Mouse (Mus musculus) spleen, adult 12 weeks (tissue): Measurements from ENCODE around the gene Atp5h.

Experiments
- DNase-seq: peaks from one replicate; pipeline ENCODE4 v3.0.0; 2022; ENCODE audit warnings: low spot score

The Atp5h gene

DNA sequence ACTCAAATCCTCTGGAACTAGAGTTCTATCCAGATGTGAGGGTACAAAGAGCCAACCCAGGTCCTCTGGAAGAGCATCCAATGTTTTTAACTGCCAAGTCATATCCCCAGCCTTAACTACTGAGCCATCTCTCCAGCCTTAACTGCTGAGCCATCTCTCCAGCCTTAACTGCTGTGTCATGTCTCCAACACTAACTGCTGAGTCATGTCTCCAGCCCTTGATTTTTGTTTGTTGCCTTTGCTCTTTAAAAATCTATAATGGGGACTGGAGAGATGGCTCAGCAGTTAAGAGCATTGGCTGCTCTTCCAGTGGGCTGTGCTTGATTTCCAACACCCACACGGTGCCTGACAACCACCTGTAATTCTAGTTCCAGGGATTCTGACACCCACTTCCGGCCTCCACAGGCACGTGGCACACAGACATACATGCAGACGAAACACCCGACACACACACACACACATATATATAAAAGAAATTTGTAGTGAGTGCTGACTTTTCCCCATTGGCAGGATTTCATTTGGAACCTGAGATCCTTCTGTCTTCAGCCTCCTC lies 17.9 kb upstream of the Atp5h start:
- no peak for DNase-seq

DNA sequence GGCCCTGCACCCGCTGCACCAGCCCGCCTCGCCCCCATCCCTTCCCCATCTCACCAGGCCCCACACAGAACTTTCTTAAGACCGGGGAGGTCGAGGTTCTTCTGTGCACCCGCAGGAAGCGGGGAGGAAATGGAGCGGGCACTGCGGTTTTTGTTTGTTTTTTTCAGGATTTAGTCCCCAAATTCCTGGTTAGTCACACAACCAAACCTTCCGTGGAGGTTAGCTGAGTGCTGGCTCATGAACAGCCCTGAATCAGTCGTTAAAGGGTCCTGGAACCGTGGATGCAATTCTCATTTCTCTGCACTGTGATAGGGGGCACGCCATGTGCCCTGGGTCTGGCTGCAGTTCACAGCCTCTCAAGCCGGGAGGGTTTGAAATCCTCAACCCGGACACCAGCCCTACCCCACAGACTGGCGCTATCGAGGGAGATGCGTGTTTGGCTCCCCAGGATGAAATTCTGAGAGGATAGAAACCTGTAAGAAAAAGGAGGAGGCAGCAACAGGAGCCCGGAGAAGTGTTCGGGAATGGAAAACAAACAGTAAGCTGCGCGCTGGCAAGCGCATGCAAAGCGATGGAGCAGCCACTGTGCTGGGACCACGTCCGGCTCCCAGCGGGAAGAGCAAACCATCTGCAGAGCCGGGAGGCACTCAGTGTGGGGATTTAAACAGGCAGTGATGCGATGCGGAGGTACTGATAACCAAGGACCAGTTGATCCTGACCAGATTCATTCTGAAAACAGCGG lies 16.0 kb upstream of the Atp5h start:
- DNase-seq: no peak

DNA sequence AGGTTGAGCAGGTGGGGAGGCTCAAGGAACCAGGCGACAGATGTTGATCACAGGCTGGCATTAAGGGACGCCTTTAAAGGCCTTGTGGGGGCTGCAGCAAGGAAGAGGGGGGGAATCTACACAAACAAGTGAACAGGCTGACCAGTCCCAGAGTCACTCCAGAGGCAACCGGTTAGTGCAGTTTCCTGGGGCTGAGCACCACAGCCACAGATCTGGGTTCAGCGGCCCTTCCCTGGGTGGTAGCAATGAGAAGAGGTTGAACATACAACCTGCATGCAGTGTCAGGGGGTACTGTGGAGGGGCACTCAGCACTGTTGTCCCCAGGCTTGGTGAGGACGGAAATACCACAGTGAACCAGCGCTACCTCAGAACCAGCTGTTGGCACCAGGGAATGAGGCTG lies 13.6 kb upstream of the Atp5h start:
- DNase-seq: no peak

DNA sequence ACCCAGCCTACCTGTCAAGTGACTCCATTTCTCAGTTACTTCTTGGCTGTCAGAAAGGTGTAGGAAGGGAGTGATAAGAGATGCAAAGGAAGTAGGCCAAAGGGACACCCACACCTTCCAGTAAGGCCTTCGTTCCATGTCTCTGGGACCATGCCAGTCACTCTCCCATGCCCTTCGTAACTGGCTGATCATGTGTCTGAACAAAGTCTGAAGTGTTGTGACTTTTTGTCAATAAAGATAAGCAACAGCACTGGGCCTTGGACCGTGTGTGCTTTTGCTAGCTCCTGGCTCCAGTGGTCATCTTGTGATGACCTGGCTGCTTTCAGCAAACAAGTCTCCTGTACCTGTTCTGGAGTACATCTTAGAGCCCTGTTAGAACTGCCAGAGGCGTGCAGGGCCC lies 13.1 kb upstream of the Atp5h start:
- DNase-seq: no peak

DNA sequence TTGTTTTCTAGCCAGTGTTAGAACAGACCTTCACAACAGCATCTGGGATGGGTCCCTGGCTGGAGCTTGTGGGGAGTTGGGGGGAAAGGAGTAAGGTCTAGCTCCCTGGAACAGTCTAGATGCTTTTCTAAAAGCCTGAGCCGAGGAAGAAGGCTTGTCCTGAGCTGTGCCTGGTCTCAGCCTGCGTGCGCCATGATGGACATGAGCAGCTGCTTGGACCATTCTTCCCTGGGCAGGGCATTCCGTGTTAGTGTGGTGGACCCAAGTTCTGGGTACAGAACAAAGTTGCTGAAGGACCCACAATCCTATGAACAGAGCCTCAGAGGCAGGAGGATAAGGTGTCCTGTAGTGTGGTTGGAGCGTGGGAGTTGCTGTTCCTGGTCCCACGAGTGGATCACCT lies 10.8 kb upstream of the Atp5h start:
- no peak for DNase-seq

DNA sequence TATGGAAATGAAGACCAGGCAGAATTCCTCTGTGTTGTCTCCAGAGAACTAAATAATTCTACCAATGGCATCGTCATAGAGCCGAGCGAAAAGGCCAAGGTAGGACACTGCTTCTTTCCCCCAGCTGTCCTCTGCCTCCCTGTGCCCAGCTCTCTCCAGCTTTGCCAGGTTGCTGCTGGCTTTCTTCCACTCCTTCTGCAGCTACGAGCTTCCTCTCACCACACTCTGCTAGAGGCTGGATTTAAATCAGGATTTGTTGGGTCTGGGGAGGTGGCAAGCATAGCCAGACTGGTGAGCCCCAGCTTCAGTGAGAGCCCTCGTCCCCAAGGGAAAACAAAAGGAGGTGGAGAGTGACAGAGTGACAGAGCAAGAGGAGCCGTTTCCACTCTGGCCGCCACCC lies 9.5 kb upstream of the Atp5h start:
- DNase-seq: no peak

DNA sequence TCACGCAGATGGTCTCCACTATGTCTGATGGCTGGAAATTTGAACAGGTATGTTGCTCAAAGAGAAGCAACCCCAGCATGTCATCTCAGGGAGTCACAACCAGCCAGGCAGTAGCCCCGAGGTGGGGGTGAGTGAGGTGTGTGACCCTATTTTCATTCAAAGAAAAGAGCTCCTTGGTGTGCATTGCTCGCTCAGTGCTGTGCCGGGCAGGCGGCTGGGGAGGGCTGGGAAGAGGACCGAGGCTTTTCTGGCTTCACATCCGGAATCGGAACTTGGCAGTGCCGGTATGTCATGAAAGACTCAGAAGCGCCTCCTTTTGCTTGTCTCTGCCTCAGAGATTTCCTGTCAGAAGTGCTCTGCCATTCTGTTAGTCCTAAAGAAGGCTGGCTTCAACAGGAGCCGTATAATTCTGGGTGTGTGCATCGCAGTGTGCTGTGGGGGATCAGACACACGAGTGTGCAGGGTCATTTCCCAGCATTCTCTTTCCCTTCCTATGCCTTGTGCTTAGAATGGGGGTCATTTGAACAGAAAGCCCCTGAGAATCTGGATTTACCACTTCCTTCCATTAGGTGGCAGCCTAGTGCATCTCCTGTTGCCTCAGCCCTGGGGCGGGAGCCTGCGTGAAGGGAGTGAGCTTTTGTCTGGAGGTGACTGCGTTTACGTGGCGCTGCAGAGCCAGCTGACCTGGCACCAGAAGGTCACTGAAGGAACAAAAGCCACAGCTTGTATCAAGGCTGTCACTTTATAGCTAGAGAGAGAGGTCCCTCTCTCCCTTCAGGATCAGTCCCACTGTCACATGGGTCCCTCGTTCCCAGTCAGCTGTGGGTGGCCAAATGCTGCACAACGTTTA lies 7.9 kb upstream of the Atp5h start:
- peak; percentile 33 for DNase-seq

DNA sequence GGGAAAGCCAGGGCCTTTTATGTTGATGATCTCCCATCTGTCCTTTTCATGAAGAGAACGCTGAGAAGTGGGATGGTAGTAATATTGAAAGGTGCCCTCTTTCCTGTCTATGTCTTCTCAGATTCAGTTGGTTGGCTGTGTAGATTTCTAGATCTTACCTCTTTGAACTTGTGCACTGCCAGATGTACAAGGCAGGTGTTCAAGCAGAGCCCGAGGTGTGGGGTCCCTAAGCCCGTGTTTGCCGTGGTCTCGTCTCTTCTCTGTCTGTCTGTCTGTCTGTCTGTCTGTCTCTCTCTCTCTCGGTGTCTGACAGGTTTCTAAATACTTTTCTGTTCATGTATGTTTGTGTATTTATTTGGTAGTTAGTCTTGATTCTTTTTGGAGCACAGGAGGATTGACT lies 5.9 kb upstream of the Atp5h start:
- no peak for DNase-seq

DNA sequence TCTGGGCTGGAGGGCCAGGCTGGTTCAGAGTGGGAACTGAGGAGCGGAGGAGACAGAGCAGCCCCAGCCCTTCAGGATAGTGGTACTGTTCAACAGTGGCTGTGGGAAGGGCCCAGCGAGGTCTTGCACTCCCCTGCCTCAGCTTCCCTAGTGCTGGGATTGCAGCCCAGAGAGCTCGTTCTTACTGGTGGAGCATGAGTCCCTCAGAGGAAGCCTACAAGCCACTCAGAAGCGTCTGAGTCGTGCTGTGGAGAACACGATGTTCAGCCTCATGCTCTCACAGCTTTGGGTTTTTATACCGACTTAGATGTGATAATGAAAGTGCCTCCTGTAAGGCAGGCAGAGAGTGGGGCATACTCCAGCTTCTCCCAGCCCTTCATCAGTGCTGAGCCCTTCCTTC lies 4.9 kb upstream of the Atp5h start:
- DNase-seq: no peak

DNA sequence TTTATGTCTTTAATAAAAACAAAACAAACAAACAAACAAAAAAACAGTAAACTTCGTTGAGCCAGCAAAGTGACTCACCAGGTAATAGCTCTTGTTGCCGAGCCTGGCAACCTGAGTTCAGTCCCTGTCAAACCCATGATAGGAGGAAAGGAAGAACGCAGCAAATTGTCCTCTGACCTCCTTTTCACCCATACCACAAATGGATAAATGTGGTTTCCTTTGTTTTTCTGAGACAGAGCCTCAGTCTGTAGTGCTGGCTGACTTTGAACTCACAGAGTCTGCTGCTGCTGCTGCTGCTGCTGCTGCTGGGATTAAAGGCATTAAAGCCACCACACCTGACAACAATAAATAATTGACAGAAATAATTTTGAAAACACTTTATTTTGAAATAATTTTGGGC lies 3.3 kb upstream of the Atp5h start:
- DNase-seq: no peak

DNA sequence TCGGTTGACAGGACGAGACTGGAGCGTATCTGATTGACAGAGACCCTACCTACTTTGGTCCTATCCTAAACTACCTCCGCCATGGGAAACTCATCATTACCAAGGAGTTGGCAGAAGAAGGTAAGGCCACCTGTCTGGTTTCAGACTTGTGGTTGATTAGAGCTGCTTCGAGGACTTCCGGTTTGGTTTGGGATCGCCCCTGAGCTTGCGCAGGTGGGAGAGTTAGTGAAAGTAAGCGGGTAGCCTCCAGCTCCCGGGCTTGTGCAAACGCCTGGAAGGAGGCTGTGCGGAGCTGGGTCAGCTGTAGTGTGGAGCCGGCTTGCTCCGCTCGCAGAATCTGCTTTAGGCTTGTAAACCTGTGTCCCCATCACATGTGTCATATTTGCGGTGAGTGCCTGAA lies 2.2 kb upstream of the Atp5h start:
- DNase-seq: no peak

DNA sequence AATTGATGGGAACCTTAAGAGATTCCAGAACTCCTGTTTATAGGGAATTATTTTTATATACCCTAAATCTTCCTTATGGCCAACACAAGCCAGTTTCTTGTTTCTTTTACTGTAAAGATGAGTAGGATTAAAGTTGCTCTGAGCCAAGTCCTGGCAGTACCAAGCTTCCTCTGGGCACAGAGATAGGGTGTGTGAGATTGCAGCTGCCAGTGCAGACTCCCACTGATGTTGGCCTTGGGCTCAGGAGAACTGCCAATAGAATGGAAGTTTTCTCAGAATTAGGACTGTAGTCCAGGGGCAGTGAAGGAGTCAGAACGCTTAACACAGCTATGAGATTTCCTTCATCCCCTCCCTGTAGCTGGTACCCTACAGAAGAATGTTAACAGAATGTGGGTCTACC lies 1.6 kb upstream of the Atp5h start:
- no peak for DNase-seq

DNA sequence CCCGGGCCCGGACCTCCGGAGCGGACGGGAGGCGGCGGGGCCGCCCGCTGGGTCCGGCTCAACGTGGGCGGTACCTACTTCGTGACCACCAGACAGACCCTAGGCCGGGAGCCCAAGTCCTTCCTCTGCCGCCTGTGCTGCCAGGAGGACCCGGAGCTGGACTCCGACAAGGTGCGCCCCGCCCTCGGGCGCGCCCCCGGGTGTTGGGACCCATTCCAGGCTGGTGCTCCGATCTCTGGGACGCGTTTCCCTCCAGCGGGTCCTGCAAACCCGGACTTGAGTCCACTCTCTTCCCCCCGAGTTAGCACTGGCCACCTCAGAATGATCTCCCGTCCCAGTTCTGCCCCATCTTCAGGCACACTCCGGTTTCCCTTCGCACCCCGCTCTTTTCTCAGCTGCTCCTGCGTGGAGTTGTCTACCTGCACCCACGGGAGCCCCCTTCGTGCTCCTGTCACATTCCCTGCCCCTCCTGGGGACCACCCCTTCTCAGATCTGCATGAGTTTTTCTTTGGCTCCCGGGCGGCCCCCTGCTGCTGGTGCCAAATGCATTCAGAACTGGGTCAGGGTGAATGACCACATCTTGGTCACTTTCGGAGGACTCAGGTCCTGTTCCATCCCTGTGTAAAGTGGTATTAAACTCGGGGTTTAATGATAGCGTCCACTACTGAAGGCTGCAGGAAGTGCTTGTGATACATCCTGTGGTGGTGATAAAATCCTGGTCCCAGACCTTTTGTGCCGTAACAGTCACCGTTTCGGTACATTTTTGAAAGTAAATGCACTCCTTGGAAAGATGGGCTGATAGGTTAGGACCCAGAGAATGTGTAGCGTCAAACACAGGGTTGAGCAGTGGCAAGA lies 801 bp upstream of the Atp5h start:
- peak; percentile 46 for DNase-seq

DNA sequence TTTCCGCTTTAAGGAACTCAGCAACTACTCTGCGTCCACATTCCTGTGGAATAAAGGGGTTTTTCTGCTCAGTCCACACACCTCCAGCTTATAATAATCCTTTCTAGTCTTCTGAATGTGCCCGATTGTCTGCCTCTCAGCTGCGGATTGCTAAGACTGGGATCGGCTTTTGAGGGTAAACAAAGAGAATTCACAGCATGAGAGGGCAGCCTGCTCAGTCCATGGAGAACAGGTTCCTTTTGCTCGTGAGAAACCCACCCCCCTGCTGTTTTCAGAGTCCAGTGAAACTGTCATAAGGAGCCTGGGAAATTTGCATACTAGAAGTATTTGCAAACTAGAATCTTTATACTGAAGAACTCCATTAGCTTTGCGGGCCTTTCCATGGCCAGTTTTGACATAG lies 10.2 kb downstream of the Atp5h start:
- no peak for DNase-seq

DNA sequence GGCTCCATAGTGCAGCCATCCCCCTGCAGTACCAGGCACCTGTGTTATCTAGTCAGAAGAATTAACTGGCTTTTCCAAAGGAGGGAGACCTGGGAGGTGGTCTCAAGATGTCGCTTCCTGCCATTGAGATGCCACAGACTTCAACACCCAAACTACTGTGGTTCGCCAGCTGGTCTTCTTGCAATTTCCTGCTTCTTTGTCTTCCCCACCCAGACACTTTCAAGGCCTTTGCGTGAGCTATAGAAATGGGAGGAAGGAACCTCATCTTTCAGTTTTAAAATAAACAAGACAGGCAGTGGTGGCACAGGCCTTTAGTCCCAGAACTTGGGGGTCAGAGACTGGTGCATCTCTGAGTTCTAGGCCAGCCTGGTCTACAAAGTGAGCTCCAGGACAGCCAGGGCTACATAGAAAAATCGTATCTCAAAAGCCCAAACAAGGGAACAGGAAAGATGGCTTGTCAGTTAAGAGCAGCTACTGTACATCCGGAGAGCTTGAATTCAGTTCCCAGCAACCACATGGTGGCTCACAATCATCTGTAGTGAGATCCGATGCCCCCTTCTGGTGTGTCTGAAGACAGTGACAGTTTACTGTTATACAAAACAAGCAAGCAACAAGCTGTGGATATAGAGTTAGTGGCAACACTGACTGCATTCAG lies 11.4 kb downstream of the Atp5h start:
- DNase-seq: no peak

DNA sequence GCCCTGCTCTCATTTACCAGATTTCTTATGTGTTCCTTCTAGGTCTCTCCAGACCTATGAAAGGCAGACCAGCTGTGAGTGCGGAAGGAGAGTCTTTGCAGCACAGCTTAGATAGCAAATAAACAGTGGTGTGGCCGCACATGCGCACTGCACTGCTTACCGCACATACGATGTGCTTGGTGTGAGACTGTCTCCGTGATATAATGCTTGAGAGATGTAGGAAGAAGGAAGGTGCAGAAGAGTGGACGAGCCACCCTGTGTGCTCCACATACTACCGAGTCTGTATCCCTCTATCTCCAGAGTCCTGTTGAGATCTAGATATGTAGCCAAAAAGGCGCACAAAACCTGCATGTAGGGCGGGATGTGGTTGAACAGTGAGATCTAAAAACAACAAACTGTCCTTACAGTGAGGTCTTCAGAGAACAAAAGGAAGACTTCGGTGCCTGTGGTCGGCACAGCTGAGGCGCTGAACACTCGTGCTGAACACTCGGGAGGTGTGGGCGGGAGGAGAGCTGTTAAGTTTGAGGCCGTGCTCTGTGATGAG lies 12.8 kb downstream of the Atp5h start:
- DNase-seq: no peak

DNA sequence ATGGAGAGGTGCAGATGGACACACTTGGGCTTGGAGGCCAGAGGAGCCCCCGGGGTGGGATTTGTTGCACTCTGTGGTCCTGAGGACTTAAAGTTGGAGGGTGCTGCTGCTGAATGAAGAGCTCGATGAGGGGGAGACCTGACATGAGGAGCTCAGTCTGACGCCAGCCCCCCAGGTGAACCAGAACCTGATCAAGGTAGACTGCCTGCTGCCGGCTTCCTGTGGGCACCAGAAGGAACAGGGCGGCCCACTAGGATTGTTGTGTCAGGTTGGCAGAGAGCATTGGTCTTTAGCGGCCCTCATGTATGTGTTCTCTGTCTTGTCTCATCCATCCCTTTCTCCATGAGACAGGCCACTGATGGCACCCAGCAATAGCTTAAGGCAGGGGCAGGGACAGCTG lies 14.0 kb downstream of the Atp5h start:
- DNase-seq: no peak

DNA sequence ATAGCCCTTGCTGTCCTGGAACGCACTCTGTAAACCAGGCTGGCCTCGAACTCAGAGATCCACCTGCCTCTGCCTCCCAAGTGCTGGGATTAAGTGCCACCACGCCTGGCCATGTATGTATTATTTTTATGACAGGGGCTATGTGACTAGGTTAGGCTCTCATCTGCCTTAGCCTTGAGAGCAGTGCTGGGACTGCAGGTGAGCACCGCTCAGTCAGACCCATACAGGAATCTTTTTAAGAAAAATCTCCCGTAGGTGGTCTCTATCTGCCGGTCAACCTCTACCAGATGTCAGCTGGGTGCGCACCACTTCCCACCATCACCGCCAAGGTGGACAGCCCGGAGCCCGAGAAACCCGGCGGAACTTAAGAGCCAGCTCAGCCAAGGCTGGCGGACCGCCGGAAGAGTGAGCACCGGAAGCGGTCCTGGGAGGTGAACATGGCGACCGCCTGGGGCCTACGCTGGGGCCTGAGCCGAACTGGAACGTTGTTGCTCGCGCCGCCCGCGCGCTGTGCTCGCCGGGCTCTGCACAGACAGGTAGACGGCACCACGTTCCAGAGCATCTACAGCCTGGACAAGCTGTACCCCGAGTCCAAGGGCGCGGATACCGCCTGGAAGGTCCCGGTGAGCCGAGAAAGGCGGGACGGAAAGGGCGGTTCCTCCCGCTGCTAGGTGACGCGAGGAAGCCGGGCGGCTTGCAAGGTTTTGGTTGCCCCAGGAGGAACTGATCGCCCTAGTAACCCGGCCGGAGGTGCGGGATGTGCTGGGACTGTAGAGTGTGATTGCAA lies 16.2 kb downstream of the Atp5h start, which contains the start of gene Mrpl58:
Gene Mrpl58 (plus strand): TSS at position 415 of the 787 bp plus-strand sequence.
- DNase-seq: peak; percentile 79

DNA sequence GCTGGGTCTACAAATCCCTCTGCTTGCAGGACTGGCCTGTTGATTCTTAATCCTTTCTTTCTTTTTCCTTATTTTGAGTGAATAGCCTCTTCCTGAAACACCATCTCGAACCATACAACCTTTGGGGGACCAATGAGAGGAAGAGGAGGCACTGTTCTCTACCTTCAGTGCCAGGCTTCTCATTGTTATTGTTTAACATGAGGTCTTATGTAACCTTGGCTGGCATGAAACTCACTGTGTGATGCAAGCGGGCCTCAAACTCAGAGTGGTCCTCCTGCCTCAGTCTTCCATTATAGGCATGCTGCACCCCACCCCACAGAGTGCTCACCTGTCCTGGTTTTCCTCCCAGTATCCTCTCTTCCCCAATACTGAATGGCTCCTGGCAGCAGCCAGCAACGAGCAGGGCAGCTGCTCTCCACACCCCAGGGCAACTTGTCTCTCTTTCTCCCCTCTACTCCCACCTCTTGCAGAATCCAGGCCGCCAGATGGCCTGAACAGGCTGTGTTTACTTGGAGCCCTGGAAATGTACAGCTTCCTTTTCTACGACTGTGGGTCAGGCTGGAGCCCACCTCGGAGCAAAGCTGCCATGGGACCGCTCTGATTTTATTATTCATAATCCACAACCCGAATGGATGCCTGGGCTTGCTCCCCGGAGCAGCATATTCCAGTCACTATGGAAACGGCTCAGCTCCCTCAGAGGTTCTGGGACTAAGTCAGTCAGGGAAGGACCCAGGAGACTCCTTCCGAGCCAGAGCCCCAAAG lies 19.0 kb downstream of the Atp5h start:
- DNase-seq: no peak

DNA sequence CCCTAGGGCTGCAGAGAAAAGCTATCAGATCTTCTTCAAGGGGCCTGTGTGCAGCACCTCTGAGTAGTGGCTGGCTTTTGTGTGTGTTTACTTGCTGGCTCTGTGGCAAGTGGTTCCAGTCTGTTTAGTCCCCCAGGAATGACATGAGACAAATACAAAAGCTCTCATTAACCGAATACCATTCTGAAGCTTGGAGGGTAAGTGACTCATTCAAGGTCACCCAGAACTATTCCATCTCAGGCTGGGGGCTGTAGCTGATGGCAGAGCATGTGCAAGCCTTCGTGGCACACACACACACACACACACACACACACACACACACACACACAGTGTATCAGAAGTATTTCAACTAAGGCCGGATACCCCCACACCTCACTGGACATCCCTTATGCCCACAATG lies 19.6 kb downstream of the Atp5h start:
- DNase-seq: no peak
